In genomic region chr10:115624957-115625356, GRCm38 (mm10) we compare ENCODE assay signal across 33 mouse cellular contexts. TPM values are rescaled to one million over a fixed set of nuclear protein-coding genes. Genes with fewer than 3 reads are reported as not detected.
"Had no signal": no experiment of that assay in that cellular context is flagged by ENCODE, and none has a peak within 500 bp of the region (broad histone marks: within the 10 kb centered on the region; RNA-seq: fewer than 3 reads in every experiment).

No protein-coding gene starts in this region.

- H3K9ac ChIP-seq: heart, embryonic 13.5 days; heart, embryonic 15.5 days; hindbrain, embryonic 13.5 days; hindbrain, embryonic 15.5 days; kidney, embryonic 15.5 days; limb, embryonic 13.5 days; limb, embryonic 15.5 days; liver, embryonic 12.5 days had no signal

- H3K4me1 ChIP-seq: heart, embryonic 15.5 days; hindbrain, embryonic 13.5 days; hindbrain, embryonic 15.5 days; kidney, embryonic 15.5 days; liver, embryonic 12.5 days had no signal

- H3K27ac ChIP-seq: gastrocnemius, adult 2 months; heart, adult 2 months; heart, embryonic 13.5 days; heart, embryonic 15.5 days; hindbrain, embryonic 13.5 days; hindbrain, embryonic 15.5 days; hindbrain, postnatal 0 days; kidney, postnatal 0 days; limb, embryonic 13.5 days; limb, embryonic 15.5 days; liver, embryonic 12.5 days had no signal

- DNase-seq: gastrocnemius, adult 2 months; gastrocnemius, postnatal 10 days; gastrocnemius, postnatal 25 days; heart, adult 2 months; heart, postnatal 14 days; heart, postnatal 36 days; kidney, adult 2 months; kidney, adult 9 months; kidney, postnatal 14 days; kidney, postnatal 36 days; layer of hippocampus, adult 9-11 months; layer of hippocampus, postnatal 36 days; left cerebral cortex, postnatal 4 days had no signal

- H3K27me3 ChIP-seq: heart, embryonic 13.5 days; heart, embryonic 15.5 days; hindbrain, embryonic 13.5 days; hindbrain, embryonic 15.5 days; kidney, embryonic 15.5 days; limb, embryonic 13.5 days; limb, embryonic 15.5 days; liver, embryonic 12.5 days had no signal

- ATAC-seq: hindbrain, postnatal 0 days; liver, embryonic 12.5 days had no signal

- H3K9me3 ChIP-seq: heart, embryonic 13.5 days; heart, embryonic 15.5 days; hindbrain, embryonic 13.5 days; hindbrain, embryonic 15.5 days; kidney, embryonic 15.5 days; limb, embryonic 13.5 days; limb, embryonic 15.5 days; liver, embryonic 12.5 days had no signal

- H3K4me3 ChIP-seq: heart, adult 2 months; heart, embryonic 13.5 days; heart, embryonic 15.5 days; hindbrain, embryonic 13.5 days; hindbrain, embryonic 15.5 days; kidney, embryonic 15.5 days; limb, embryonic 13.5 days; limb, embryonic 15.5 days; liver, embryonic 12.5 days had no signal

- H3K4me2 ChIP-seq: heart, embryonic 11.5 days; heart, embryonic 13.5 days; heart, embryonic 15.5 days; hindbrain, embryonic 13.5 days; hindbrain, embryonic 15.5 days; limb, embryonic 15.5 days; liver, embryonic 12.5 days had no signal

- H3K36me3 ChIP-seq: heart, embryonic 13.5 days; heart, embryonic 15.5 days; hindbrain, embryonic 13.5 days; hindbrain, embryonic 15.5 days; kidney, embryonic 15.5 days; limb, embryonic 13.5 days; limb, embryonic 15.5 days; liver, embryonic 12.5 days had no signal

RNA-seq across cellular contexts. Expression of gene Lgr5, which starts 37.4 kb away (rescaled TPM):
- total RNA-seq: gastrocnemius, adult 2 months; granulocyte monocyte progenitor cell, adult 5-6 weeks had no signal

RNA-seq across cellular contexts. Expression of gene A930009A15Rik, which starts 55.2 kb away (rescaled TPM):
- total RNA-seq: gastrocnemius, adult 2 months; gastrocnemius, postnatal 10 days; gastrocnemius, postnatal 25 days; gastrocnemius, postnatal 4 days; granulocyte monocyte progenitor cell, adult 5-6 weeks; heart, adult 2 months; heart, postnatal 14 days; heart, postnatal 36 days; hematopoietic stem cell, adult 5-6 weeks; hindbrain, postnatal 0 days; left cerebral cortex, adult 18-20 months; liver, adult 2 months had no signal
- polyA plus RNA-seq: heart, adult 2 months; heart, embryonic 11.5 days; heart, embryonic 13.5 days; heart, embryonic 15.5 days; heart, postnatal 0 days; intestine, embryonic 14.5 days; kidney, adult 2 months; kidney, postnatal 0 days; large intestine, adult 2 months; limb, embryonic 11.5 days; limb, embryonic 13.5 days; limb, embryonic 15.5 days; liver, adult 2 months; liver, embryonic 12.5 days had no signal
